Mouse (Mus musculus): ENCODE results near the gene Rhbdf1. TPM values are rescaled to one million over a fixed set of nuclear protein-coding genes. Genes with fewer than 3 reads are reported as not detected.
A peak's percentile ranks its signal among the peaks of the same experiment; 100 is the strongest.

Rhbdf1 gene
- polyA plus RNA-seq, 1 experiment from 2014 or later = 21.3 TPM

GRCm38 (mm10) chr11:32161922-32162804, 59.9 kb downstream of the Rhbdf1 start:
- peak; percentile 93 for ATAC-seq (replicated peaks)
- Histone ChIP-seq H3K4me3 (peak overlapping the region; percentile 30), H3K4me1 (peaks cover 38% of the 10 kb centered on the region), H3K27ac (peak overlapping the region; percentile 90), H3K9ac (peak overlapping the region; percentile 44), H3K9me3 (no peaks in the 10 kb centered on the region), H3K36me3 (replicated peaks) (no peaks in the 10 kb centered on the region), H3K27me3 (replicated peaks) (no peaks in the 10 kb centered on the region), H3K4me2 (peak overlapping the region; percentile 57)
- WGBS = 12% methylated on average over 28 of the region's 28 CpGs

GRCm38 (mm10) chr11:32161500-32161899, 60.6 kb downstream of the Rhbdf1 start:
- peak overlapping the region; percentile 30 for H3K4me3 ChIP-seq
- peaks cover 42% of the 10 kb centered on the region for H3K4me1 ChIP-seq
- 8% methylated on average over 9 of the region's 9 CpGs for WGBS
- peak overlapping the region; percentile 57 for H3K4me2 ChIP-seq
- H3K9me3 ChIP-seq = no peaks in the 10 kb centered on the region
- no peaks in the 10 kb centered on the region for H3K27me3 ChIP-seq (replicated peaks)
- no peaks in the 10 kb centered on the region for H3K36me3 ChIP-seq (replicated peaks)
- H3K9ac ChIP-seq = peak overlapping the region; percentile 44
- peak; percentile 78 for ATAC-seq (replicated peaks)
- peak overlapping the region; percentile 90 for H3K27ac ChIP-seq

GRCm38 (mm10) chr11:32160341-32160740, 61.8 kb downstream of the Rhbdf1 start:
- no peak for ATAC-seq (replicated peaks)
- Histone ChIP-seq H3K4me2 (no peak overlapping the region), H3K27ac (peak overlapping the region; percentile 90; the same call in 1 of the 2 replicates), H3K9ac (no peak overlapping the region), H3K27me3 (replicated peaks) (no peaks in the 10 kb centered on the region), H3K4me1 (peaks cover 42% of the 10 kb centered on the region), H3K9me3 (no peaks in the 10 kb centered on the region), H3K36me3 (replicated peaks) (no peaks in the 10 kb centered on the region), H3K4me3 (no peak overlapping the region)
- 67% methylated on average over 7 of the region's 7 CpGs for WGBS

Other genes starting within 250 kb of the Rhbdf1 start
- gene Nsg2, start 221.8 kb downstream of the Rhbdf1 start, polyA plus RNA-seq (2015; fragmentation: Nextera tagmentation; extraction: Ambion mirVana) = 653 and 655 TPM in 2 replicates
- gene Il9r, start 22.0 kb downstream of the Rhbdf1 start, polyA plus RNA-seq (2015; fragmentation: Nextera tagmentation; extraction: Ambion mirVana) = not detected in 2 replicates
- gene Snrnp25, start 16.9 kb downstream of the Rhbdf1 start, polyA plus RNA-seq (2015; fragmentation: Nextera tagmentation; extraction: Ambion mirVana) = 40.4 and 48.3 TPM in 2 replicates
- gene Mpg, start 4.2 kb upstream of the Rhbdf1 start, polyA plus RNA-seq (2015; fragmentation: Nextera tagmentation; extraction: Ambion mirVana) = 41.2 and 44.1 TPM in 2 replicates
- 46.4 and 48.4 TPM in 2 replicates for gene Nprl3, start 45.4 kb upstream of the Rhbdf1 start, polyA plus RNA-seq (2015; fragmentation: Nextera tagmentation; extraction: Ambion mirVana)
- 32.4 and 44.1 TPM in 2 replicates for gene Hba-x, start 54.1 kb upstream of the Rhbdf1 start, polyA plus RNA-seq (2015; fragmentation: Nextera tagmentation; extraction: Ambion mirVana)
- 2,454 and 3,091 TPM in 2 replicates for gene Hba-a1, start 61.2 kb upstream of the Rhbdf1 start, polyA plus RNA-seq (2015; fragmentation: Nextera tagmentation; extraction: Ambion mirVana)
- 0.83 and 1.3 TPM in 2 replicates for gene Hbq1b, start 64.7 kb upstream of the Rhbdf1 start, polyA plus RNA-seq (2015; fragmentation: Nextera tagmentation; extraction: Ambion mirVana)
- gene Hba-a2, start 74.2 kb upstream of the Rhbdf1 start, polyA plus RNA-seq (2015; fragmentation: Nextera tagmentation; extraction: Ambion mirVana) = 6,359 and 8,071 TPM in 2 replicates
- gene Hbq1a, start 77.8 kb upstream of the Rhbdf1 start, polyA plus RNA-seq (2015; fragmentation: Nextera tagmentation; extraction: Ambion mirVana) = 1.2 and 1.5 TPM in 2 replicates
- gene Sh3pxd2b, start 125.5 kb upstream of the Rhbdf1 start, polyA plus RNA-seq (2015; fragmentation: Nextera tagmentation; extraction: Ambion mirVana) = 26.1 and 27.0 TPM in 2 replicates
- 48.7 and 49.4 TPM in 2 replicates for gene Ubtd2, start 233.1 kb upstream of the Rhbdf1 start, polyA plus RNA-seq (2015; fragmentation: Nextera tagmentation; extraction: Ambion mirVana)